Mouse (Mus musculus): ENCODE results near the gene Polg. TPM values are rescaled to one million over a fixed set of nuclear protein-coding genes. Genes with fewer than 3 reads are reported as not detected.

Gene Polg
- polyA plus RNA-seq, 1 experiment from 2014 or later: 16.2 TPM

DNA sequence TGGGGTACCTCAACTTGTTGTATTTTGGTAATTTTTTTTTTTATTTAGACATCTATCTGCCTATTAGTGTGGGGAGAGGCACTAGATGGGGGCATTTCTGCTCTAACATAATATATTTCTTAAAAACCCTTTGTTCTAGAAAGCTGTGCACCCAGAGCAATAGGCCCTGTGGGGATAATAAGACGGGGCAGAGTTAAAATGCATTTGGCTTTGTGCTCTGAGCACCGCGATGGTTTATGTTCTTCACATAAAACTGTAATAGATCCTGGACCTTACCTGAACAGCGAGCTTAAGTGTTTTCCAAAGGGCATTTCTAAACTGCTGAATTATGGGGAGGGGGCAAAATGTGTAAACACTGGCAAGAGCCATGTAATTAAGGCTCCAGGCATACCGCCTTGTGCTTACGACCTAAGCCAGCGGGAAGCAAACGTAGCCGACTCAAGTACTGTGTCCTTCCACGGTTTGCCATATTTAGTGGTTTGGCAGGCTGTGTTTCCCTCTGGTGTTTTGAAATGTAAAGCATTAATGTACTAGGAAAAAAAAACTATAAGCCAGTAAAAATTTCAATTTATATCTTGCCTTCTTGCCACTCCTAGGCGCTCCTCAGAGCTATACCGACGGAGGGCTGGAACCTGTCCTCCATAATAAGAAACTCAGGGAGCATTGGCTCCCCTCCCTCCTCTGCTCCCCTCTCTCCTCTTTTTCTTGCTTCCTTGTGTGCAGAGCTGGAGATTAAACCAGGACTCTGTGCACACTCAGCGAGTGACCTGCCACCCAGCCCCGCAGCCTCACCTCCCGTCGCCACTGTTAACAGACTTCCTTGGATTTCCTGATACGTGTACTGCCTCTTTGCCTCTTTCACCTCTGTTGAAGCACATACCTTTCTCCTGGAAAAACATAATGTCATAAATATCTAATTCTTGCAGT lies 51.5 kb downstream of the Polg start:
- 87% methylated on average over 18 of the region's 18 CpGs for WGBS (ENCODE audit: insufficient replicate concordance)
- no peak overlapping the region for H3K4me2 ChIP-seq (ENCODE audit: low read depth, low read length)
- no peaks in the 10 kb centered on the region for H3K27me3 ChIP-seq (ENCODE audit: control insufficient read depth, insufficient read depth, low read depth, low read length)
- H3K9ac ChIP-seq (ENCODE audit: low read depth, low read length): no peak overlapping the region
- no peak overlapping the region for H3K4me3 ChIP-seq (ENCODE audit: low read depth, low read length)
- ATAC-seq (ENCODE audit: low read depth): no peak
- no peaks in the 10 kb centered on the region for H3K4me1 ChIP-seq (ENCODE audit: control insufficient read depth, low read depth, low read length)
- no peak overlapping the region for H3K27ac ChIP-seq (ENCODE audit: low read length)
- 0 out of 2 replicates have a peak, but pooled peaks cover 2% of the 10 kb centered on the region for H3K36me3 ChIP-seq (ENCODE audit: control insufficient read depth, insufficient read depth)
- H3K9me3 ChIP-seq (replicated peaks; ENCODE audit: control insufficient read depth, low read length): no peaks in the 10 kb centered on the region

GRCm38 (mm10) chr7:79400296-79400695 lies 65.9 kb downstream of the Polg start:
- no peaks in the 10 kb centered on the region for H3K36me3 ChIP-seq (ENCODE audit: control insufficient read depth, insufficient read depth)
- 62% methylated on average over 3 of the region's 3 CpGs for WGBS (ENCODE audit: insufficient replicate concordance)
- no peaks in the 10 kb centered on the region for H3K27me3 ChIP-seq (ENCODE audit: control insufficient read depth, insufficient read depth, low read depth, low read length)
- H3K4me1 ChIP-seq (ENCODE audit: control insufficient read depth, low read depth, low read length): no peaks in the 10 kb centered on the region
- no peaks in the 10 kb centered on the region for H3K9me3 ChIP-seq (replicated peaks; ENCODE audit: control insufficient read depth, low read length)
- H3K4me3 ChIP-seq (ENCODE audit: low read depth, low read length): no peak overlapping the region
- H3K4me2 ChIP-seq (ENCODE audit: low read depth, low read length): no peak overlapping the region
- H3K9ac ChIP-seq (ENCODE audit: low read depth, low read length): no peak overlapping the region
- no peak for ATAC-seq (ENCODE audit: low read depth)
- no peak overlapping the region for H3K27ac ChIP-seq (ENCODE audit: low read length)

DNA sequence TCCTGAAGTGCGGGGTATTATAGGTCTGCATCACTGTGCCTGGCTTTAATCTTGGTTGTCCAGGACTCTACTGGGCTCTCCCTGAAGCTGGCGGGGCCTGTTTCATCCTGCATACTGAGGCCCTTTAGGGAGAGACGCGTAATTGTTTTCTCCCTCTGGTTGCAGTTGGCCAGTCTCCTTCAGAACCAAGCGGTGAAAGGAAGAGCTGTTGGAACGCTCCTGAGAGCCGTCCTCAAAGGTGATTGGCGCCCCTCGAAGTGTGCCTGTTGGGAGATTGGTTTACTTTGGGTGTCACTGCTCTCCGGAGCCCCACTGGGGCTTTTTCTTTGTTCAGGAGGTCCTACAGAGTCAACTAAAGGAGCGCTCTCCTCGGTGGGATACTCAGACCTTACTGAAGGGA lies 67.2 kb downstream of the Polg start:
- H3K27ac ChIP-seq (ENCODE audit: low read length): no peak overlapping the region
- no peak overlapping the region for H3K9ac ChIP-seq (ENCODE audit: low read depth, low read length)
- no peak overlapping the region for H3K4me3 ChIP-seq (ENCODE audit: low read depth, low read length)
- 80% methylated on average over 12 of the region's 12 CpGs for WGBS (ENCODE audit: insufficient replicate concordance)
- H3K27me3 ChIP-seq (ENCODE audit: control insufficient read depth, insufficient read depth, low read depth, low read length): no peaks in the 10 kb centered on the region
- no peak for ATAC-seq (ENCODE audit: low read depth)
- H3K4me1 ChIP-seq (ENCODE audit: control insufficient read depth, low read depth, low read length): no peaks in the 10 kb centered on the region
- H3K36me3 ChIP-seq (ENCODE audit: control insufficient read depth, insufficient read depth): no peaks in the 10 kb centered on the region
- no peaks in the 10 kb centered on the region for H3K9me3 ChIP-seq (replicated peaks; ENCODE audit: control insufficient read depth, low read length)
- H3K4me2 ChIP-seq (ENCODE audit: low read depth, low read length): no peak overlapping the region

GRCm38 (mm10) chr7:79398426-79398825 lies 67.7 kb downstream of the Polg start:
- H3K36me3 ChIP-seq (ENCODE audit: control insufficient read depth, insufficient read depth): no peaks in the 10 kb centered on the region
- H3K27me3 ChIP-seq (ENCODE audit: control insufficient read depth, insufficient read depth, low read depth, low read length): no peaks in the 10 kb centered on the region
- H3K9ac ChIP-seq (ENCODE audit: low read depth, low read length): no peak overlapping the region
- no peak overlapping the region for H3K4me2 ChIP-seq (ENCODE audit: low read depth, low read length)
- 56% methylated on average over 8 of the region's 8 CpGs for WGBS (ENCODE audit: insufficient replicate concordance)
- no peak for ATAC-seq (ENCODE audit: low read depth)
- H3K9me3 ChIP-seq (replicated peaks; ENCODE audit: control insufficient read depth, low read length): no peaks in the 10 kb centered on the region
- H3K27ac ChIP-seq (ENCODE audit: low read length): no peak overlapping the region
- H3K4me1 ChIP-seq (ENCODE audit: control insufficient read depth, low read depth, low read length): no peaks in the 10 kb centered on the region
- no peak overlapping the region for H3K4me3 ChIP-seq (ENCODE audit: low read depth, low read length)

GRCm38 (mm10) chr7:79397446-79397963 lies 68.7 kb downstream of the Polg start:
- no peak overlapping the region for H3K27ac ChIP-seq (ENCODE audit: low read length)
- ATAC-seq (ENCODE audit: low read depth): no peak

More at GRCm38 (mm10) chr7:79397446-79397963, 68.7 kb downstream of the Polg start:
- no peaks in the 10 kb centered on the region for H3K9me3 ChIP-seq (replicated peaks; ENCODE audit: control insufficient read depth, low read length)
- 67% methylated on average over 10 of the region's 10 CpGs for WGBS (ENCODE audit: insufficient replicate concordance)
- no peak overlapping the region for H3K9ac ChIP-seq (ENCODE audit: low read depth, low read length)
- peaks cover 4% of the 10 kb centered on the region for H3K4me1 ChIP-seq (ENCODE audit: control insufficient read depth, low read depth, low read length)
- H3K4me3 ChIP-seq (ENCODE audit: low read depth, low read length): no peak overlapping the region
- no peak overlapping the region for H3K4me2 ChIP-seq (ENCODE audit: low read depth, low read length)
- no peaks in the 10 kb centered on the region for H3K27me3 ChIP-seq (ENCODE audit: control insufficient read depth, insufficient read depth, low read depth, low read length)
- no peaks in the 10 kb centered on the region for H3K36me3 ChIP-seq (ENCODE audit: control insufficient read depth, insufficient read depth)

Small RNA genes within 50 kb of the gene (microRNA-seq; reads per million reads assigned to microRNA genes)
- gene Mir9-3: 1.7 reads per million

Other genes starting within 250 kb of the Polg start
- gene Abhd2, start 193.2 kb downstream of the Polg start, polyA plus RNA-seq (2015; fragmentation: Nextera tagmentation; extraction: Ambion mirVana): 13.1 and 14.4 TPM in 2 replicates
- 0.07 TPM in 1 of 2 replicates, not detected in the other for gene Rlbp1, start 79.3 kb downstream of the Polg start, polyA plus RNA-seq (2015; fragmentation: Nextera tagmentation; extraction: Ambion mirVana)
- 7.4 and 8.5 TPM in 2 replicates for gene Fanci, start 74.4 kb downstream of the Polg start, polyA plus RNA-seq (2015; fragmentation: Nextera tagmentation; extraction: Ambion mirVana)
- gene Rhcg, start 151.3 kb upstream of the Polg start, polyA plus RNA-seq (2015; fragmentation: Nextera tagmentation; extraction: Ambion mirVana): 0.15 and 0.18 TPM in 2 replicates
- 4.7 and 5.5 TPM in 2 replicates for gene Ticrr, start 193.8 kb upstream of the Polg start, polyA plus RNA-seq (2015; fragmentation: Nextera tagmentation; extraction: Ambion mirVana)
- 0.19 and 0.22 TPM in 2 replicates for gene Kif7, start 249.4 kb upstream of the Polg start, polyA plus RNA-seq (2015; fragmentation: Nextera tagmentation; extraction: Ambion mirVana)

Data from liver, embryonic 16.5 days (tissue).